Mouse (Mus musculus): ENCODE measurements around the gene Nnmt. TPM values are rescaled to one million over a fixed set of nuclear protein-coding genes. Genes with fewer than 3 reads are reported as not detected.

Gene Nnmt
- polyA plus RNA-seq, 1 experiment: 6.7 TPM

GRCm38 (mm10) chr9:48611032-48611431 lies 6.1 kb upstream of the Nnmt start:
- TF ChIP-seq CTCF (IDR thresholded peaks at IDR 0.05; ENCODE audit: control insufficient read depth, insufficient read depth, insufficient replicate concordance, low read depth, low read length) (no peak), POLR2A (IDR thresholded peaks at IDR 0.05; ENCODE audit: control insufficient read depth, low read depth, low read length) (no peak)
- H3K4me1 ChIP-seq (ENCODE audit: control insufficient read depth, insufficient read depth, low read length): no peaks in the 10 kb centered on the region
- H3K27ac ChIP-seq (ENCODE audit: control insufficient read depth, insufficient read depth, low read depth, low read length): no peak overlapping the region
- no peaks in the 10 kb centered on the region for H3K27me3 ChIP-seq (ENCODE audit: control insufficient read depth, insufficient read depth, low read length)
- no peaks in the 10 kb centered on the region for H3K36me3 ChIP-seq (ENCODE audit: control insufficient read depth, insufficient read depth, low read length)
- no peak overlapping the region for H3K4me3 ChIP-seq (ENCODE audit: control insufficient read depth, low read depth, low read length)

GRCm38 (mm10) chr9:48609734-48610133 lies 4.8 kb upstream of the Nnmt start:
- H3K27ac ChIP-seq (ENCODE audit: control insufficient read depth, insufficient read depth, low read depth, low read length): no peak overlapping the region
- no peaks in the 10 kb centered on the region for H3K36me3 ChIP-seq (ENCODE audit: control insufficient read depth, insufficient read depth, low read length)
- TF ChIP-seq CTCF (IDR thresholded peaks at IDR 0.05; ENCODE audit: control insufficient read depth, insufficient read depth, insufficient replicate concordance, low read depth, low read length) (no peak), POLR2A (IDR thresholded peaks at IDR 0.05; ENCODE audit: control insufficient read depth, low read depth, low read length) (no peak)
- H3K27me3 ChIP-seq (ENCODE audit: control insufficient read depth, insufficient read depth, low read length): no peaks in the 10 kb centered on the region
- no peaks in the 10 kb centered on the region for H3K4me1 ChIP-seq (ENCODE audit: control insufficient read depth, insufficient read depth, low read length)
- no peak overlapping the region for H3K4me3 ChIP-seq (ENCODE audit: control insufficient read depth, low read depth, low read length)

GRCm38 (mm10) chr9:48607417-48607816 lies 2.5 kb upstream of the Nnmt start:
- Histone ChIP-seq H3K27ac (ENCODE audit: control insufficient read depth, insufficient read depth, low read depth, low read length) (no peak overlapping the region), H3K4me3 (ENCODE audit: control insufficient read depth, low read depth, low read length) (no peak overlapping the region), H3K4me1 (ENCODE audit: control insufficient read depth, insufficient read depth, low read length) (no peaks in the 10 kb centered on the region), H3K36me3 (ENCODE audit: control insufficient read depth, insufficient read depth, low read length) (no peaks in the 10 kb centered on the region), H3K27me3 (ENCODE audit: control insufficient read depth, insufficient read depth, low read length) (no peaks in the 10 kb centered on the region)
- TF ChIP-seq CTCF (IDR thresholded peaks at IDR 0.05; ENCODE audit: control insufficient read depth, insufficient read depth, insufficient replicate concordance, low read depth, low read length): no peak
- TF ChIP-seq POLR2A (IDR thresholded peaks at IDR 0.05; ENCODE audit: control insufficient read depth, low read depth, low read length): no peak

DNA sequence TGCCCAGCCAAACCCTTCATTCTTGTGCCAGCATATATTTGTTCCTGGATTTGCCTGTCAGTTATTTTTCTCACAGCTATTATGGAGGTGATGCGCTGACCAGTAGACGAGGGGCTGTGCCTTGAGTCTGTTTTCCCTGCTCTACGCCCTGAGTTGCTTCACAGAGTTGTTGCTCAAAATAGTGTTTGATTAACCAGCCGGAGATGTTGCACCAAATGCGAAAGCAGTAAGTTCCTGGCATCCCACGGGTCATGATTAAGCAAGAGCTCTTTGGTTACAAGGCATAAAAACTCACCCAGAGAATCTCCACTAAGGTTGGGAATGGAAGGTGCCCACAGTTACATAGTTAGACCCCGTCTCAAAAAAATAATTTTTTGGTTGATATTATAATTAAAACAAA lies 1.2 kb upstream of the Nnmt start:
- TF ChIP-seq POLR2A (IDR thresholded peaks at IDR 0.05; ENCODE audit: control insufficient read depth, low read depth, low read length) (no peak), CTCF (IDR thresholded peaks at IDR 0.05; ENCODE audit: control insufficient read depth, insufficient read depth, insufficient replicate concordance, low read depth, low read length) (no peak)
- no peak overlapping the region for H3K4me3 ChIP-seq (ENCODE audit: control insufficient read depth, low read depth, low read length)
- H3K27ac ChIP-seq (ENCODE audit: control insufficient read depth, insufficient read depth, low read depth, low read length): no peak overlapping the region

DNA sequence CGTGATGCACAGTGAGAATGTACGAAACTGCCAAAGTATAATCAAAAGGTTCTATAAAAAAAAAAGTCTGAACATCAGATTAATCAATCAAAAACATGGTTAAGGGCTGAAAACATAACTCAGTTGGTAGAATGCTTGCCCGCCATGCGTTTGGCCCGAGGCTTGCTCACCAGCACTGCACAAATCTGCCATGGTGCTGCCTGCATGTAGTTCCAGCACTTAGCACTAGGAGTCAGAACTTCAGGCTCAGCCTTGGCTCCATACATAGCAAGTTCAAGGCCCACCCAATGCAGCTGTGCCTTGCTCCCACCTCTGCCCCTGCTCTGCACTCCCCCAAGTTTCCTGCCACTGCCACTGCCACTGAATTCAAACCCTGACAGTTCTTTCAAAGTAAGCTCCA lies 744 bp upstream of the Nnmt start:
- no peak overlapping the region for H3K4me3 ChIP-seq (ENCODE audit: control insufficient read depth, low read depth, low read length)
- H3K27me3 ChIP-seq (ENCODE audit: control insufficient read depth, insufficient read depth, low read length): no peaks in the 10 kb centered on the region
- H3K27ac ChIP-seq (ENCODE audit: control insufficient read depth, insufficient read depth, low read depth, low read length): no peak overlapping the region
- no peaks in the 10 kb centered on the region for H3K4me1 ChIP-seq (ENCODE audit: control insufficient read depth, insufficient read depth, low read length)
- no peaks in the 10 kb centered on the region for H3K36me3 ChIP-seq (ENCODE audit: control insufficient read depth, insufficient read depth, low read length)
- no peak for TF ChIP-seq CTCF (IDR thresholded peaks at IDR 0.05; ENCODE audit: control insufficient read depth, insufficient read depth, insufficient replicate concordance, low read depth, low read length)
- TF ChIP-seq POLR2A (IDR thresholded peaks at IDR 0.05; ENCODE audit: control insufficient read depth, low read depth, low read length): no peak

More for the DNA sequence above, 1.2 kb upstream of the Nnmt start:
- no peaks in the 10 kb centered on the region for H3K27me3 ChIP-seq (ENCODE audit: control insufficient read depth, insufficient read depth, low read length)
- no peaks in the 10 kb centered on the region for H3K4me1 ChIP-seq (ENCODE audit: control insufficient read depth, insufficient read depth, low read length)
- H3K36me3 ChIP-seq (ENCODE audit: control insufficient read depth, insufficient read depth, low read length): no peaks in the 10 kb centered on the region

- Histone ChIP-seq H3K4me3 (ENCODE audit: control insufficient read depth, low read depth, low read length) (no peak overlapping the region), H3K27me3 (ENCODE audit: control insufficient read depth, insufficient read depth, low read length) (no peaks in the 10 kb centered on the region), H3K27ac (ENCODE audit: control insufficient read depth, insufficient read depth, low read depth, low read length) (no peak overlapping the region), H3K36me3 (ENCODE audit: control insufficient read depth, insufficient read depth, low read length) (no peaks in the 10 kb centered on the region), H3K4me1 (ENCODE audit: control insufficient read depth, insufficient read depth, low read length) (no peaks in the 10 kb centered on the region)
- TF ChIP-seq CTCF (IDR thresholded peaks at IDR 0.05; ENCODE audit: control insufficient read depth, insufficient read depth, insufficient replicate concordance, low read depth, low read length) (no peak), POLR2A (IDR thresholded peaks at IDR 0.05; ENCODE audit: control insufficient read depth, low read depth, low read length) (no peak)
These were observed 727 bp downstream of the Nnmt start for GRCm38 (mm10) chr9:48604226-48604625.

DNA sequence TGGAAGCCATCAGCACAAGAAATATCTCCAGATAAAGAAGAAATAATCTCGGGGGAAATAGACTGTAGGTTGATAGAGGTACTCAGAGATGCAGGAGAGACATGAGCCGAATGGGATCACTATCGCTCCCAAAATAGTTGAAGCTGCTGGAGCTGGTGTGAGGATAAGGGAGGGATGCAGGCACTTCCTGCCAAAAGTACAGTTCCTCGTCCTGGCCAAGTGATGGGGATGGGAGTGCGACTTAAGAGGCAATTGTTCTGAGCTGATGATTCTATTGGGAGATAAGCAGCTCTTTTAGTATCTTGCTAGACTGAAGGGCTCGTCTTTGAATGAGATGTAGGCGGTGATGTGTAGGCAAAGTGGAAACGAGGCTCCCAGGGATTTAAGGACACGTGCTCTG lies 4.1 kb downstream of the Nnmt start:
- Histone ChIP-seq H3K4me3 (ENCODE audit: control insufficient read depth, low read depth, low read length) (no peak overlapping the region), H3K4me1 (ENCODE audit: control insufficient read depth, insufficient read depth, low read length) (no peaks in the 10 kb centered on the region), H3K27me3 (ENCODE audit: control insufficient read depth, insufficient read depth, low read length) (no peaks in the 10 kb centered on the region), H3K36me3 (ENCODE audit: control insufficient read depth, insufficient read depth, low read length) (no peaks in the 10 kb centered on the region), H3K27ac (ENCODE audit: control insufficient read depth, insufficient read depth, low read depth, low read length) (no peak overlapping the region)
- TF ChIP-seq POLR2A (IDR thresholded peaks at IDR 0.05; ENCODE audit: control insufficient read depth, low read depth, low read length): no peak
- no peak for TF ChIP-seq CTCF (IDR thresholded peaks at IDR 0.05; ENCODE audit: control insufficient read depth, insufficient read depth, insufficient replicate concordance, low read depth, low read length)

DNA sequence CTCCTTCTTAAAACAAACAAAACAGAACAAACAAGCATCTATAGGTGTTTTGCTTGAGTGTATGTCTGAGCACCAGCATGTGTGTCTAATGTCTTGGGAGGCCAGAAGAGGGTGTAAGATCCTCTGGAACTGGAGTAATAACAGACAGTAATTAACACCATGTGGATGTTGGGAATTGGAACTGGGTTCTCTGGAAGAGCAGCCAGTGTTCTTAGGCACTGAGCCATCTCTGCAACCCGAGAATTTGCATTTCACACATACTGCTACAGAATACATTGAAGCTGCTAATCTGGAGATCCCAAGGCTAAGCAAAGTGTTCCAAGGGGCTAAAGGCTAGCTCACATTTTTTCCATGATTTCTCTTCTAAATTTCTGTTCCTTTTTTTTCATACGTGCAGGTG lies 4.9 kb downstream of the Nnmt start:
- no peak for TF ChIP-seq CTCF (IDR thresholded peaks at IDR 0.05; ENCODE audit: control insufficient read depth, insufficient read depth, insufficient replicate concordance, low read depth, low read length)
- TF ChIP-seq POLR2A (IDR thresholded peaks at IDR 0.05; ENCODE audit: control insufficient read depth, low read depth, low read length): no peak
- no peaks in the 10 kb centered on the region for H3K27me3 ChIP-seq (ENCODE audit: control insufficient read depth, insufficient read depth, low read length)
- H3K4me1 ChIP-seq (ENCODE audit: control insufficient read depth, insufficient read depth, low read length): no peaks in the 10 kb centered on the region
- H3K4me3 ChIP-seq (ENCODE audit: control insufficient read depth, low read depth, low read length): no peak overlapping the region
- H3K36me3 ChIP-seq (ENCODE audit: control insufficient read depth, insufficient read depth, low read length): no peaks in the 10 kb centered on the region
- no peak overlapping the region for H3K27ac ChIP-seq (ENCODE audit: control insufficient read depth, insufficient read depth, low read depth, low read length)

Measured in testis, adult 2 months (tissue).